Mouse (Mus musculus) B cell, adult (primary cell): ENCODE data around the gene Stau1. TPM values are rescaled to one million over a fixed set of nuclear protein-coding genes. Genes with fewer than 3 reads are reported as not detected.

Source experiments
- total RNA-seq: library from RNA; stranded (reverse); gene quantifications from 4 replicates; pipeline ENCODE4 v1.2.4, GENCODE M21; 2023; ENCODE audit not compliant: inconsistent age

Stau1 gene
- 69.9 to 71.5 TPM (median 70.4 TPM) in 4 replicates for total RNA-seq

GRCm38 (mm10) chr2:166995796-166996532 is at the start of gene Stau1:
Stau1 (minus strand) TSS chr2:166996299.

GRCm38 (mm10) chr2:167014702-167015381 is 18.7 kb upstream of the Stau1 start, which contains the start of gene Ddx27:
Ddx27 (plus strand) TSS chr2:167015193.

GRCm38 (mm10) chr2:166905711-166906522 is 90.2 kb downstream of the Stau1 start, which contains the start of gene Cse1l:
Cse1l (plus strand) TSS chr2:166906040.

Other genes starting within 250 kb of the Stau1 start
- 8.7 to 15.4 TPM (median 12.1 TPM) in 4 replicates for gene Trp53rkb, start 203.8 kb downstream of the Stau1 start, total RNA-seq
- 60.4 to 74.9 TPM (median 69.8 TPM) in 4 replicates for gene Arfgef2, start 190.7 kb downstream of the Stau1 start, total RNA-seq
- gene Cse1l, start 90.3 kb downstream of the Stau1 start, total RNA-seq, result 93.3 to 99.2 TPM (median 95.8 TPM) in 4 replicates
- 97.2 to 115 TPM (median 105 TPM) in 4 replicates for gene Ddx27, start 18.9 kb upstream of the Stau1 start, total RNA-seq
- gene Znfx1, start 66.7 kb upstream of the Stau1 start, total RNA-seq, result 60.4 to 67.9 TPM (median 64.2 TPM) in 4 replicates
- gene Kcnb1, start 193.9 kb upstream of the Stau1 start, total RNA-seq, result 6.1 to 7.6 TPM (median 7.1 TPM) in 4 replicates
- gene Ptgis, start 244.3 kb upstream of the Stau1 start, total RNA-seq, result 0.30 to 0.51 TPM in 2 of 4 replicates, not detected in the others